In genomic region chr7:101084816-101085456, GRCm38 (mm10) we compare ENCODE assay signal across 24 mouse cellular contexts. TPM values are rescaled to one million over a fixed set of nuclear protein-coding genes. Genes with fewer than 3 reads are reported as not detected.
DNase-seq lines count a peak whose midpoint lies in the region; ATAC-seq and TF ChIP-seq lines count a peak whose summit lies in the region.
"Had no signal": no experiment of that assay in that cellular context is flagged by ENCODE, and none has a peak within 500 bp of the region (broad histone marks: within the 10 kb centered on the region; RNA-seq: fewer than 3 reads in every experiment).

No protein-coding gene starts in this region.

- no peaks in the 10 kb centered on the region for H3K79me2 ChIP-seq in liver, adult 2 months (ENCODE audit: control insufficient read depth, insufficient read depth, low read length)

- no peak overlapping the region for H3K9ac ChIP-seq in liver, adult 2 months (ENCODE audit: low read depth, low read length)
- H3K9ac ChIP-seq in intestine, embryonic 14.5 days (ENCODE audit: low read length): no peak overlapping the region
- H3K9ac ChIP-seq in intestine, embryonic 16.5 days (ENCODE audit: low read depth, low read length): no peak overlapping the region
- H3K9ac ChIP-seq in liver, postnatal 0 days (replicated peaks): no peak overlapping the region
- H3K9ac ChIP-seq in forebrain, embryonic 14.5 days (ENCODE audit: low read length): no peak overlapping the region
- H3K9ac ChIP-seq: forebrain, embryonic 13.5 days; forebrain, postnatal 0 days; heart, embryonic 13.5 days; hindbrain, embryonic 15.5 days had no signal

- DNase-seq in liver, adult 2 months (ENCODE audit: extremely low read depth, low read depth, low spot score): peak; percentile 86
- no peak for DNase-seq in liver
- DNase-seq in intestine, embryonic 14.5 days (ENCODE audit: low spot score): no peak
- no peak for DNase-seq in liver, postnatal 0 days
- no peak for DNase-seq in kidney, postnatal 10 days
- DNase-seq in forebrain, embryonic 14.5 days (ENCODE audit: low spot score): no peak
- DNase-seq: adrenal gland, postnatal 10 days; adrenal gland, postnatal 36 days; B cell, adult 2 months; cerebellum, adult 18-20 months; cerebellum, adult 9-10 months; cerebellum, postnatal 14 days; forebrain, postnatal 0 days; gastrocnemius, adult 2 months; gastrocnemius, postnatal 14 days; heart, postnatal 4 days had no signal

- H3K4me1 ChIP-seq in liver, adult 2 months (ENCODE audit: control insufficient read depth, insufficient read depth, low read length): peaks cover 18% of the 10 kb centered on the region
- H3K4me1 ChIP-seq in intestine, embryonic 14.5 days (replicated peaks; ENCODE audit: control insufficient read depth, insufficient read depth, low read length): peaks cover 6% of the 10 kb centered on the region; the same call in 1 of the 2 replicates
- H3K4me1 ChIP-seq in intestine, embryonic 16.5 days (ENCODE audit: control insufficient read depth, insufficient read depth, low read length): peaks cover 30% of the 10 kb centered on the region
- H3K4me1 ChIP-seq in liver, postnatal 0 days (ENCODE audit: insufficient read depth): peaks cover 26% of the 10 kb centered on the region
- H3K4me1 ChIP-seq in forebrain, embryonic 14.5 days (ENCODE audit: control insufficient read depth, insufficient read depth, low read length): no peaks in the 10 kb centered on the region
- H3K4me1 ChIP-seq: forebrain, embryonic 10.5 days; forebrain, embryonic 13.5 days; hindbrain, embryonic 15.5 days had no signal

- peak overlapping the region; percentile 86 for H3K27ac ChIP-seq in liver, adult 2 months (replicated peaks; ENCODE audit: insufficient read depth, low read depth, low read length)
- no peak overlapping the region for H3K27ac ChIP-seq in intestine, embryonic 14.5 days (ENCODE audit: low read depth)
- peak overlapping the region; percentile 76 for H3K27ac ChIP-seq in intestine, embryonic 16.5 days (ENCODE audit: low read length)
- peak overlapping the region; percentile 58 for H3K27ac ChIP-seq in liver, postnatal 0 days (ENCODE audit: low read depth)
- no peak overlapping the region for H3K27ac ChIP-seq in forebrain, embryonic 14.5 days (ENCODE audit: low read depth, low read length)
- H3K27ac ChIP-seq: forebrain, embryonic 10.5 days; forebrain, embryonic 13.5 days; gastrocnemius, adult 2 months; heart, embryonic 13.5 days; hindbrain, embryonic 15.5 days had no signal

- no peaks in the 10 kb centered on the region for H3K27me3 ChIP-seq in liver, adult 2 months (ENCODE audit: control insufficient read depth, insufficient read depth, low read length)
- H3K27me3 ChIP-seq in intestine, embryonic 14.5 days (replicated peaks; ENCODE audit: control insufficient read depth, insufficient read depth, low read length): no peaks in the 10 kb centered on the region
- no peaks in the 10 kb centered on the region for H3K27me3 ChIP-seq in intestine, embryonic 16.5 days (replicated peaks; ENCODE audit: control insufficient read depth, insufficient read depth, low read length)
- H3K27me3 ChIP-seq in liver, postnatal 0 days (ENCODE audit: insufficient read depth, low read length): no peaks in the 10 kb centered on the region
- no peaks in the 10 kb centered on the region for H3K27me3 ChIP-seq in forebrain, embryonic 14.5 days (replicated peaks; ENCODE audit: control insufficient read depth, insufficient read depth, low read length)
- H3K27me3 ChIP-seq: CH12.LX; forebrain, embryonic 13.5 days; heart, embryonic 13.5 days; hindbrain, embryonic 15.5 days; Patski had no signal

- no peaks in the 10 kb centered on the region for H3K36me3 ChIP-seq in liver, adult 2 months (ENCODE audit: control insufficient read depth, insufficient read depth, low read length)
- no peaks in the 10 kb centered on the region for H3K36me3 ChIP-seq in intestine, embryonic 14.5 days (ENCODE audit: control insufficient read depth, insufficient read depth, low read length)
- H3K36me3 ChIP-seq in intestine, embryonic 16.5 days (ENCODE audit: control insufficient read depth, insufficient read depth, low read length): no peaks in the 10 kb centered on the region
- H3K36me3 ChIP-seq in liver, postnatal 0 days (replicated peaks; ENCODE audit: insufficient read depth, low read length): no peaks in the 10 kb centered on the region
- no peaks in the 10 kb centered on the region for H3K36me3 ChIP-seq in forebrain, embryonic 14.5 days (ENCODE audit: control insufficient read depth, insufficient read depth, low read length)
- H3K36me3 ChIP-seq: forebrain, embryonic 10.5 days; G1E; heart, embryonic 13.5 days; hindbrain, embryonic 15.5 days had no signal

- H3K9me3 ChIP-seq in intestine, embryonic 14.5 days (ENCODE audit: control insufficient read depth, low read length): no peaks in the 10 kb centered on the region
- H3K9me3 ChIP-seq in intestine, embryonic 16.5 days (ENCODE audit: control insufficient read depth, low read length): no peaks in the 10 kb centered on the region
- no peaks in the 10 kb centered on the region for H3K9me3 ChIP-seq in liver, postnatal 0 days (ENCODE audit: low read length)
- H3K9me3 ChIP-seq in forebrain, embryonic 14.5 days (replicated peaks; ENCODE audit: control insufficient read depth, low read length): no peaks in the 10 kb centered on the region
- H3K9me3 ChIP-seq: forebrain, embryonic 10.5 days; forebrain, embryonic 13.5 days; heart, embryonic 13.5 days; hindbrain, embryonic 15.5 days had no signal

- TF ChIP-seq EP300 in liver, postnatal 0 days (IDR thresholded peaks at IDR 0.05; ENCODE audit: low read depth): no peak

- H3K4me3 ChIP-seq in liver, adult 2 months (ENCODE audit: insufficient read depth, low read depth, low read length): no peak overlapping the region
- H3K4me3 ChIP-seq in intestine, embryonic 14.5 days (ENCODE audit: low read depth, low read length): no peak overlapping the region
- H3K4me3 ChIP-seq in intestine, embryonic 16.5 days (ENCODE audit: low read length): no peak overlapping the region
- H3K4me3 ChIP-seq in liver, postnatal 0 days (ENCODE audit: low read depth, low read length): no peak overlapping the region
- H3K4me3 ChIP-seq in forebrain, embryonic 14.5 days (ENCODE audit: low read depth, low read length): no peak overlapping the region
- H3K4me3 ChIP-seq: forebrain, embryonic 10.5 days; forebrain, embryonic 13.5 days; gastrocnemius, adult 2 months; heart, embryonic 13.5 days; hindbrain, embryonic 15.5 days had no signal

- 24% methylated on average over 4 of the region's 4 CpGs for WGBS in liver, adult 2 months
- WGBS in intestine, embryonic 14.5 days: 59% methylated on average over 4 of the region's 4 CpGs
- WGBS in intestine, embryonic 16.5 days: 58% methylated on average over 4 of the region's 4 CpGs
- whole genome bisulfite sequencing in liver, postnatal 0 days (ENCODE audit: insufficient replicate concordance): 50% methylated on average over 4 of the region's 4 CpGs
- WGBS in forebrain, embryonic 14.5 days: 90% methylated on average over 4 of the region's 4 CpGs

- TF ChIP-seq POLR2A in liver, adult 2 months (IDR thresholded peaks at IDR 0.05; ENCODE audit: extremely low read depth, insufficient read depth, low read length): no peak

- 0 out of 2 replicates have a peak, but pooled peaks have one; percentile 53 for ATAC-seq in intestine, embryonic 14.5 days (replicated peaks; ENCODE audit: low FRiP score, low TSS enrichment, low read depth)
- ATAC-seq in intestine, embryonic 16.5 days: peak; percentile 70
- ATAC-seq in liver, postnatal 0 days: 0 out of 2 replicates have a peak, but pooled peaks have one; percentile 24
- no peak for ATAC-seq in forebrain, embryonic 14.5 days
- ATAC-seq: forebrain, embryonic 13.5 days; forebrain, postnatal 0 days; Patski had no signal

- H3K4me2 ChIP-seq in intestine, embryonic 14.5 days (ENCODE audit: low read length): no peak overlapping the region
- no peak overlapping the region for H3K4me2 ChIP-seq in intestine, embryonic 16.5 days (ENCODE audit: low read depth, low read length)
- no peak overlapping the region for H3K4me2 ChIP-seq in liver, postnatal 0 days (ENCODE audit: low read depth, low read length)
- no peak overlapping the region for H3K4me2 ChIP-seq in forebrain, embryonic 14.5 days (ENCODE audit: low read length)
- H3K4me2 ChIP-seq: forebrain, embryonic 13.5 days; heart, embryonic 13.5 days; hindbrain, embryonic 15.5 days had no signal

- no peak for TF ChIP-seq CTCF in liver, adult 2 months (IDR thresholded peaks at IDR 0.05; ENCODE audit: low read depth, low read length)
- TF ChIP-seq CTCF in liver, postnatal 0 days (IDR thresholded peaks at IDR 0.05; ENCODE audit: low read depth): no peak

RNA-seq across cellular contexts. Expression of gene Fchsd2, which starts 7.7 kb away (rescaled TPM):
- 39.1 and 43.0 TPM in 2 replicates for total RNA-seq in liver, adult 2 months (2014; rRNA removed)
- polyA plus RNA-seq in liver, adult 2 months (2012; rRNA removed): 4.5 and 8.9 TPM in 2 replicates
- polyA plus RNA-seq in intestine, embryonic 14.5 days (2014; fragmentation: Nextera tagmentation; extraction: Ambion mirVana): 24.4 and 26.0 TPM in 2 replicates
- 19.7 and 23.6 TPM in 2 replicates for polyA plus RNA-seq in intestine, embryonic 16.5 days (2015; fragmentation: Nextera tagmentation; extraction: Ambion mirVana)
- polyA plus RNA-seq in liver, postnatal 0 days (2015; fragmentation: Nextera tagmentation; extraction: Ambion mirVana): 7.4 and 7.8 TPM in 2 replicates
- polyA plus RNA-seq in forebrain, embryonic 14.5 days (2014; fragmentation: Nextera tagmentation; extraction: Ambion mirVana): 27.9 and 40.2 TPM in 2 replicates

Comparison
In these comparisons a context has a peak if more than half of its experiments do, and no peak if none do; other contexts are left out.
1. H3K27ac ChIP-seq: peak in liver, adult 2 months (single experiment), intestine, embryonic 16.5 days (single experiment) and liver, postnatal 0 days (single experiment); none in intestine, embryonic 14.5 days (single experiment) and forebrain, embryonic 14.5 days (single experiment).